Mouse (Mus musculus) ovary, postnatal 36 days (tissue): ENCODE results near the gene Ctbp1.

Experiments
- DNase-seq: peaks from one replicate; pipeline ENCODE4 v3.0.0; 2022; ENCODE audit warnings: low spot score, mixed read lengths

Ctbp1 gene

GRCm38 (mm10) chr5:33207136-33207535 is 67.7 kb downstream of the Ctbp1 start:
- DNase-seq: no peak

- DNase-seq: no peak
These were observed 68.5 kb downstream of the Ctbp1 start for GRCm38 (mm10) chr5:33206328-33206727.

GRCm38 (mm10) chr5:33204284-33204683 is 70.5 kb downstream of the Ctbp1 start:
- no peak for DNase-seq

GRCm38 (mm10) chr5:33203691-33204242 is 71.0 kb downstream of the Ctbp1 start:
- DNase-seq: peak; percentile 72

- no peak for DNase-seq
These were observed 71.6 kb downstream of the Ctbp1 start for GRCm38 (mm10) chr5:33203171-33203565.

GRCm38 (mm10) chr5:33202516-33203170 is 72.2 kb downstream of the Ctbp1 start:
- DNase-seq: no peak

GRCm38 (mm10) chr5:33201697-33202096 is 73.1 kb downstream of the Ctbp1 start:
- no peak for DNase-seq

- DNase-seq: no peak
These were observed 74.7 kb downstream of the Ctbp1 start for GRCm38 (mm10) chr5:33200071-33200470.
